Mouse (Mus musculus) granulocyte monocyte progenitor cell, adult 5-6 weeks (primary cell): ENCODE results near the gene Lypd3. TPM values are rescaled to one million over a fixed set of nuclear protein-coding genes. Genes with fewer than 3 reads are reported as not detected.

Experiments used
- ATAC-seq: replicated peaks from 2 replicates; pipeline ENCODE4 v1.8.0; 2016; ENCODE audit warnings: mild to moderate bottlenecking, moderate TSS enrichment, inconsistent platforms; ENCODE audit not compliant: poor library complexity, severe bottlenecking
- total RNA-seq, 2 experiments: library from RNA; stranded (forward) in 1 of 2; stranded (reverse) in 1 of 2; fragments of 200-712, 200-1000 nt in 1 of 2; fragments of >200 nt in 1 of 2; fragmentation: Nextera tagmentation in 1 of 2; gene quantifications; 2 replicates each; pipeline ENCODE4 v1.2.3; 2014 to 2017

Gene Lypd3
- total RNA-seq (2014; fragmentation: Nextera tagmentation) (not detected in 2 replicates), total RNA-seq (2017) (not detected in 2 replicates)

DNA sequence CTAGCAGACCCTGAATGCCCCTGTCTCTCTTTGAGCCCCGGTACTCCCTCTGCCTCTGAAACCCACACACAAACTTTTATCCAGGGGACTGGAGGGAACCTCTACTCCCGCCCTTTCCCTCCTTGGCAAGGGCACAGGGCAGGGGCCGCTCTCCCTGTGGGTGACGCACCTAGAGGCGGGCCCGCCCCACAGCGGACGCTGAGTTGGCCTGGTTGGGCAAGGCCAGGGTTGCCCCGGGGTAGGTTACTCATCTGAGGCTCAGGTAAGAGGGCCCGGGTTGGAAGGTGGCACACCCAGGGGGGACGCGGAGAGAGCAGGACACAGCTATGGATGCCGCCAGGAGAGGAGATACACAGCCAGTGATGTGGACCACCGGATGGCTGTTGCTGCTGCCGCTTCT lies at the start of gene Lypd3:
Lypd3 (plus strand) TSS at position 287 of the 400 bp plus-strand sequence.
- no peak for ATAC-seq

GRCm38 (mm10) chr7:24586828-24587227 lies 49.5 kb upstream of the Lypd3 start:
- ATAC-seq: peak; percentile 81

GRCm38 (mm10) chr7:24587330-24588105 lies 48.8 kb upstream of the Lypd3 start, which contains the start of the genes Ethe1 and Zfp575:
Ethe1 (plus strand) TSS chr7:24587543.
Zfp575 (minus strand) TSS chr7:24587641.
- ATAC-seq: peak; percentile 61

DNA sequence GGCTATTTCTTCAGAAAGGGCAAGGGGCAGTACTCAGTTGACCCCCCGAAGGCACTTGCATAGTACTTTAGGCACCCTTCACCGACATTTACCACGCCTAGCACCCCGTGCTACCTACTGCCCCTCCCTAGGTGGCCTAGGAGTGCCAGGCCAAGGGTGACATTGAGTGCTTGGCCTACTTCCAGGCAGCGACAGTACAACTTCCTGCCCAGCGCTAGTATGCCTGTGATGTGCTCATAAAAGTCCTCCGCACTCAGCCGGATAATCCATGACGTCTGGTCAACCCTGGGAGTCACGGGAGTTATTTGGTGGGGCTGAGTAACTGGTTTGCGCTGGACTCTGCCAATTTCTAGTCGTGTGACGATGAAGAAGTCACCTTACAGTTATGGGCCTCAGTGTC lies 48.0 kb upstream of the Lypd3 start:
- ATAC-seq: peak; percentile 30

DNA sequence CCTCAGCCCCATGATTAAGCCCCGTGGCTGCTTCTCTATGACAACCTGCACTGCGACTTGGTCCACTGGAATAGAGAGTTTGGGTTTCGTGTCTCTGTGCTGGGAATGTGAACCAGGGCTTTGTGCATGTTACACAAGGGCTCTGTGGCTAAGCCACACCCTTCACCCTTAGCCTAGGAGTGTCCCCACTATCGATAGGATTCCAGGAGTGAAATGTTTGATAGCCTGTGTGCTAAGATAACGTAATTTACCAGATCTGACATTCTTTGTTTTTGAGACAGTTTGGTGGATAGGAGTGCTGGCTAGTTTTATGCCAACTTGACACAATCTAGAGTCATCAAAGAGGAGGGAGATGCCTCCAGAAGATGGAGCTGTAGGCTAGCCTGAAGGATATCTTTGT lies 44.6 kb upstream of the Lypd3 start:
- no peak for ATAC-seq

- ATAC-seq: no peak
Measured at GRCm38 (mm10) chr7:24592163-24592562, 44.2 kb upstream of the Lypd3 start.

DNA sequence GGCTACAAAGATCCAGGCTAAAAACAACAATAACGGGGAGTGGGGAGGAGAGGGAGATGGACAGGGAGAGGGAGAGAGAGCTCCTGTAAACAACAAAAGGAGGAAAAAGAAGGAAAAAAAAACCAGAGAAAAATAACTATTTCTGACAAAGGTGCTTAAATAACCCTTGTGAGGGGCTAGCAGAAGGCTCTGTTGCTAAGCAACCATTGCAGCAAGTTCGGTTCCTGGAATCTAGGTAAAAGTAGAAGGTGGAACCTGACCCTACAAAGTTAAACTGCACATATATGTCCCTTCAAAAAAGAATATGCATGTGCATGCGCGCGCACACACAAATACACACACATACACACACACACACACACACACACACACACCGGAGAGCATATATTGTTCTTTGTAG lies 43.6 kb upstream of the Lypd3 start:
- ATAC-seq: no peak

- peak; percentile 70 for ATAC-seq
Measured at GRCm38 (mm10) chr7:24593621-24594308, 42.6 kb upstream of the Lypd3 start.

- no peak for ATAC-seq
Measured at GRCm38 (mm10) chr7:24594309-24594803, 42.0 kb upstream of the Lypd3 start.

DNA sequence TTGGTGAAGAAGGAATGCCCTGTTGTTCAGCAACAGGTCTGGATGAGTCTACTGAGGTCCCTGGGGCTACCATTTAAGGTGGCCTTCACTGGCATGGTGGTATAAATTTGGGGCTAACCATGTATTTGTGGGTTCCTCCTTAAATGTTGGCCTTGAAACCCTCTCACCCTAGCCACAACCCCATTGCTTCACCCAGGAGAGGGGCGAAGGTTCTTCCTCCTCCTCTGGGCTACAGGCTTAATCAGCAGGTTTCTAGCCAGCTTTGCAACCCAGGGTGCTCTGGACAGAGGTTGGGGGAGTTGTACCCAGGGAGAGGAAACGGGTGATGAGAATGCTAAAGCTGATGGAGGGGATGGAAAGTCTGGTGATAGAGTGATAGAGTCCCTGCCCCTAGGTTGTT lies 40.9 kb upstream of the Lypd3 start:
- ATAC-seq: peak; percentile 75

DNA sequence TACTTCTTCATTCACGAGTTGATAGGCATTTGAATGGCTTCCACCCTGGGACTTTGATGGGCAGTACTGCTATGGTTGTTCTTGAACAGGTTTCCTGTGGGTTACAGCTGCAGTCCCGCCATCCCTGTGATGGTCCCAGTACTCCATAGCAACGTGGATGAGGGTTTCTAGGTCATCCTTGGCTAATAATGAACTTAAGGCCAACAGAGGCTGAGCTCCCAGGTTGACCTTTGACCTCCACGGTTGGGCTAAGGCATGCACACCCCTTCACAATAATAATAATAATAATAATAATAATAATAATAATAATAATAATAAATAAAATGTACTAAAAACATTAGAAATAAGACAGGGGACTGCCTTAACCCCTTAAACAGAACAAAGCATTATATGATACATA lies 38.2 kb upstream of the Lypd3 start:
- no peak for ATAC-seq

DNA sequence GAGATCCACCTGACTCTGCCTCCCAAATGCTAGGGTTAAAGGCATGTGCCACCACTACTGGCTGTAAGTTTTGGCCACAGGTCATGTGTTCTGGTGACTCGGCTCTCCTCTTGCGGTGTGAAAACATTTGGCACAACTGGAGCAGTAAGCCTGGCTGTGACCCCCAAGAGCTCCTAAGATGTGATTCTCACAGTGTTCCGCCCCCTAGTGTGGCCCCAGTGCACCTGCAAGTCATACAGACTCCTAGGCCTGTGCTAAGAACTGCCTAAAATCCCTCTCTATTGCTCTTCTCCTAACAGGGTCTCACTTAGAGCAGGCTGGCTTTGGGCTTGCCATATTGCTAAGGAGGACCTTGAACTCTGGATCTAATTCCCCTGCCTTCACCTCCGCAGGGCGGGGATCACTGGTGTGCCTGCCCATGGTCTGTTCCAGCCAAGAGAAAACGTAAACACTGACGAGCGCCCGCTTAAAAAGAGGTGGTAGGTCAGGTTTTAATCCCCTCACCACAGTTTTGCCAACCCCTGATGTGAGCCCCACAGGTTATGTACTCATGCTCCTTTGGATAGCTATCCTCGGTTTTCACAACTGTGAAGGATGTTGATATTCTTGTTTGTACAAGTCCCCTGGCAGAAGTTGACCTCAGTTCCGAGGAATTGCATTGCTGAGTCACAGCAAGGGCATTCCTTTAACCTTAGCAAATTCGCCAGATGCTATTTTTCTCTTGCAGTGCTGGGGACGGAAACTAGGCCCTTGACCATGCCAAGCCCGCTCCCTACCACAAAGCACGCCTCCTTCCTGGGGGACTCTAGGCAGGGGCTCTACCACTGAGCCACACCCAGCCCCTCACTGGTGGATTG lies 36.9 kb upstream of the Lypd3 start:
- ATAC-seq: no peak

DNA sequence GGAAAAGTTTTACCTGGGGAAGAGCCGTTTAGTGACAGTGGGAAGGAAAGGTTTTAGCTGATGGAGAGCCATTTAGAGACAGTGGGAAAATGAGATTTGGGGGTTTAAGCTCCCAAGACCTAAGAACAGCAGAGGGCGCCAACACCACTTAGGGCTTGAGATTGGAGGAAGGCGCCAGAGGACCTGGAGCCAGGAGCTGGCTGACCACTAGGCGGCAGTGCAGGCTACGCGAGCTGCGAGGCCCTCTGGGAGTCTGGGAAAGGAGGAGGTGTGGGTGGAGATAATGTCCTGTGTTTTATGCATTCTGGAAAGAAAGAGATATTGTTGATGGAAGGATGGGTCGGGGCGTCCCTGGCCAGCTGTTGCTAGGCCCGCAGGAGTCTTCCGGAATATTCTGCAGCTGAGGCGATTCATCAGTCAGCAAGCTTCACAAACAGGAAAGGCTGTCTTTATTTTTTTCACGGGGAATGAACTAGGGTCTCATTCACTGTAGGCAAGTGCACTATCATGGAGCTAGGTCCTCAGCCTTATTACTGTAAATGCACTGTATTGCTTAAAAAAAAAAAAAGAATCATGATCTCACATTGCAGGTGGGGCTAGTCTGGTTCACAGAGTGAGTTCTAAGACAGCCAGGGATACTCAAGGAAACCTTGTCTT lies 35.3 kb upstream of the Lypd3 start:
- ATAC-seq: peak; percentile 97

- no peak for ATAC-seq
Measured at GRCm38 (mm10) chr7:24605561-24605960, 30.8 kb upstream of the Lypd3 start.

DNA sequence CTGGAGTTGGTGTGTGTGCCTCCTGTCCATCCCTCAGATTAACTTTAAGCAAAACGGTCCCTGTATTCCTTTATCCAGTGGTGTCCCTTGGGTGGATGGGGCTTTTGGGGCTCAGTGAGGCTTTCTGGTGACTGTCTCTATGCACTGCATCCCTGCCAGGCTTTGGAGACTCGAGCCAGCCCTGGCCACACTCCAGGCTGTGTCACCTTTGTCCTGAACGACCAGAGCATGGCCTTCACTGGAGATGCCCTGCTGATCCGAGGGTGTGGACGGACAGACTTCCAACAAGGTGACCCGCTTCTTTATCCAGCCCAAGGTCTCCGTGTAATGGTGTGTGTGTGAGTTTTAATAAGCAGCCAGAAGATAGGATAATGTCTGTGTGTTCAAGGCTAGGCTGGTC lies 30.3 kb upstream of the Lypd3 start:
- no peak for ATAC-seq

DNA sequence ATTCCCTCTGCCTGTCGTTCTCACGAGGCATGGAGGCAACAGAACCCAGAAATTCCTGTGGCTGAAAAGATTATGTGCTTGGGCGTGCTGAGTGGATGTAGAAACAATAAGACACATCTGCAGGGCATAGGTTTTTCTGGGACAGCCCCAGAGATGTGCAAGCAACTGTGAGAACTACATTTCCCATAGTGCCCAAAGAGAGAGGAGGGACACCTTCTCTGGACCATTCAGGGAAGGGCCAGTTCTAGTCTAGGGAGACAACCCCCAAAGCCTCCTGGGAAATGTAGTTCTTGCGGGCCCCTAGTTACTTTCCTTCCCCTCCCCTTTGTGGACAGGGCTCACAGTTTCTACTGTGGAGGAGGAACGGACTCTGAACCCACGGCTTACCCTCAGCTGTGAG lies 28.3 kb upstream of the Lypd3 start:
- peak; percentile 72 for ATAC-seq

DNA sequence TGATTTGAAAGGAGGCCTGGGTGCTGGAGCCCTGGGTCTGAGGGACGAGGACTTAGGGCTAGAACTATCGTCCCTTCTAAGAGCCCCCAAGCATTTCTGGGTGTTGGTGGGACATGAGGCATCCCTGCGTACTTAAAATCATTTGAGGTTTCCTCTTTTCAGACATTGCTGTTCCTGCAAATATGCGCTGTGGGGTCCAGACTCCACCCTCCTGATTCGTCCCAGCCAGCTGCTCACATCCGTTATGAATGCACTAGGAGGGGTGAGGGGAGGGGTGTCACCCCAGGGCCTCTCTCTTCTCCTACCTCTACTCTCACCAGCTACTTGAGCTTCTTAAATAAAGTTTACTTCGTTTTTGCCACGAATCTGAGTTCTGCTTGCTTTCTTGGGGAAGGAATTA lies 27.8 kb upstream of the Lypd3 start:
- ATAC-seq: peak; percentile 28

GRCm38 (mm10) chr7:24610144-24610878 lies 26.0 kb upstream of the Lypd3 start, which contains the start of gene Phldb3:
Phldb3 (plus strand) TSS chr7:24610763.
- peak; percentile 25 for ATAC-seq

GRCm38 (mm10) chr7:24610879-24611494 lies 25.4 kb upstream of the Lypd3 start:
- ATAC-seq: peak; percentile 73
